Mouse (Mus musculus) liver (tissue): ENCODE data around the gene Trpm3.

Experiments used
- DNase-seq: peaks from one replicate; pipeline ENCODE4 v3.0.0-alpha.2; 2020; ENCODE audit warnings: mixed read lengths

Gene Trpm3

DNA sequence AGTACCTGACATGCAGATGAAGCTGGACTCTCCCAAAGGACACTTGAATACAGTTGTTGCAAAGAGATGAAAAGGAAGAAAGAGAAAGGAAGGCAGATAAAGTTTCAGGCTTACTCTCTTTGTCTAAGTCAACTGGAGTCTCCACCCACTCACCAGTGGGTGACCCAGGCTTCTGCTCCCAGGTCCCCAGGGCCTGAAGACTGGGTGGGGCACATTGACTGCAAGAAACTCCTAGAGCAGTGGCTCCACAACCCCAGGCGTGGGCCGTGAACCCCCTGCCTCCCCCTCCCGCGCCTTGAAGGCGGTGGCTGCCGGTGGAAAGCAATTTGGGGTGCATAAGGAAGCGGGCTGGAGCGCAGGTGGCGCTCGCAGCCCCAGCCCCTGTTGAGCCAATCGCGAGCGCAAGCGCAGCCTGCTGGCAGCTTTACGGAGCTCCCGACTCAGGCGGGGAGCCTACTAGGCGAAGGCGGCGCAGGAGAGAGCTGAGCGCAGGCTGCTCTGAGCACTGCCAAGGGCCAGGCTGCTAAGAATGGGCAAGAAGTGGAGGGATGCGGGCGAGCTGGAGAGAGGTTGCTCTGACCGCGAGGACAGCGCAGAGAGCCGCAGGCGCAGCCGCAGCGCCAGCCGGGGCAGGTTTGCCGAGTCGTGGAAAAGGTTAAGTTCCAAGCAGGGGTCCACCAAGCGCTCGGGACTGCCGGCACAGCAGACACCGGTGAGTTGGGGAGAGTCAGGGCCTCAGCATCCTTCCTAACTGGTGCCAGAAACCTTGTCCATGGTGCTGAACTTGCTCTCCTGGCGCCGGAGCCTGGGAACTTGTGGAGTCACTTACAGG is at the start of gene Trpm3:
Gene Trpm3, plus strand, starts transcription at position 457 of the 832 bp plus-strand sequence.
- DNase-seq: peak; percentile 64

- DNase-seq: no peak
Measured at GRCm38 (mm10) chr19:22100582-22100981, 38.3 kb upstream of the Trpm3 start.

GRCm38 (mm10) chr19:22103865-22104264 is 35.0 kb upstream of the Trpm3 start:
- no peak for DNase-seq

DNA sequence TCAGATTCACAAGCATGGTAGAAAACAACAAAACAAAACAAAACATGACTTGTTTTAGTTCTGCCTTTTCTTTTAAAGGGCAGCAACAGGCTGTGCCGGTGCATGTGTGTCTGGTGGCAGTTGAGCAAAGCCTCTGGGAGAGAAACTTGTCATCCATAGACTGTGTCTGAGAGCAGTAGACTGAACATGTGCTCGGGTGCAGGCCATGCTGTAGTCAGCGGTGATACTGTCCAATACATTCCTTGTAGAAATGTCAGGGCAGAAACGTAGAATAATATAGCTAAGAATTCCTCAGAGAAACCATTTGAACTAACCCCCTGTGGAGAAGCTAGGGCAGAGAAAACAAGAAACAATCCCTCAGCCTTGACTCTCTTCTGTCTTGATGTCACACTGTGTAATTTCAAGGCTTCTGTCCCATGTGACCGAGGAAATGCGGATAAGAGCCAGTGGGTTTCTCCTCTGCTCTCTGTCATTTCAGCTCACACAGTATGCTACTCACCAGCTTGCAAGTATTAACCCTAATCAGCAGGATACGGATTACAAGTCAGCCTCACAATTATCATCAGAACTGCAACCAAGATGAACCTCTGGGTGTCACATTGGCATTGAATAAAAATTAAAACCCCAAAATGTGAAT is 33.9 kb upstream of the Trpm3 start:
- DNase-seq: no peak

- DNase-seq: no peak
Measured at GRCm38 (mm10) chr19:22105648-22106047, 33.2 kb upstream of the Trpm3 start.

DNA sequence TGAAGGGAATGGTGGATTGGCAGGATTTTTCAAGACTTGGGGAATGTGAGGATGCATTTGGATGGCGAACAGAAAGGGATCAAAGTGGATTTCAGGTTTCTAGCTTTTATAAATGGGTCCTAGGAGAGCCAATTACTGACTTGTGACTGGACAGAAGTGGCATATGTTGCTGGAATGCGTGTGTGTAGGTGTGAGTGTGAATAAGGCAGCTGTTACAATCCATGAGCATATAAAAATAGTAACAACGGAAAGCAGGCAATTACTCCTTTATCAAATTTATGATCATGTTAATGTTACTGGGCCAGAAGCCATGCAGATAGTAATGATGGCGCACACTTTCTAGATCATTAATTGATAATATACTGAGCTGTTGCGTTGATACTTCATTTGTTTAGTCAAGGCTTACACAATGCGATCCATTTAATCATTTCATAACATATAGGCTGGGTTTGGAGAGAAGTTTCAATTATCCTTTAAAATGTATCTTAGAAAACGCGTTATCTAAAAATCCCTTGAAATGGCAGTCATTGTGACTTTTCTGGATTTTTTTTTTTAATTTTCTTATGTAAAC is 29.9 kb upstream of the Trpm3 start:
- no peak for DNase-seq

- DNase-seq: no peak
Measured at GRCm38 (mm10) chr19:22120976-22121375, 17.9 kb upstream of the Trpm3 start.

- no peak for DNase-seq
Measured at GRCm38 (mm10) chr19:22121631-22122030, 17.2 kb upstream of the Trpm3 start.

DNA sequence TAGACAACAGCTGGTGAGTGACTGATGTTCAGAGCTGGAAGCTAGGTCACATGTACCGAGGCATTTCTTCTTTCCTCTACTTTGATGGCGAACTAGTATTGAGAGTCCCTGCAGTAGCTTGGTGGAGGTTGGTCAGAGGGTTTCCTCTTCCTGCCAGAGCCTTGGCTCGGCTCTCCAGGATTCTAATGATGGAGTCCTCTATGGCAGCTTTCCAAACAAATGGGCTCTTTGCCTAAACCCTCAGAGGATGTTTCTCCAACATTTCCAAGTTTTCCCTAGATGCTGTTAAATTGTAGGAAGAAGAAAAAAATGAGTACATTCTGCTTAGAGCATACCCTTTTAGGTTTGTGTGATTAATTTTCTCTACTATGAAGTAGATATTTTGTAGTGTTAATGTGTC is 6.2 kb upstream of the Trpm3 start:
- no peak for DNase-seq

GRCm38 (mm10) chr19:22178549-22178948 is 39.7 kb downstream of the Trpm3 start:
- no peak for DNase-seq

DNA sequence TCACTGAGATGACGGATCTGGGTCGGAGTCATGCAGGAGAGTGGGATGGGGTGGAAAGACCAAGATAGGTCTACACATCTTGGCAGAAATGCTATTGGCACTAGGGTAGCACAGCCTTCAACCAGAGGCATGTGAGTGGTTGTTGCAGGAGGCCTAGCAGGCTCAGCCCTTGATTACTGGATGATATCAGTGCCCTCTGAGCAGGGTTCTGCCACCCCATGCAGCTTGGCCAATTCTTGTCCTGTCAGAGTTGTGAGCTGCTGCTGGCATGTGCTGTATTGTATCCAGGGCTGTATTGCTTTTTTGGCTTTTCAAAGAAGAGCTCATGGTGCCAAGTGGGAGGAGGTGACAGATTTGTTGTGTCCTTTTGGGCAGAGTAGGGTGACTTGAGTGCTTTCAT is 40.2 kb downstream of the Trpm3 start:
- no peak for DNase-seq

DNA sequence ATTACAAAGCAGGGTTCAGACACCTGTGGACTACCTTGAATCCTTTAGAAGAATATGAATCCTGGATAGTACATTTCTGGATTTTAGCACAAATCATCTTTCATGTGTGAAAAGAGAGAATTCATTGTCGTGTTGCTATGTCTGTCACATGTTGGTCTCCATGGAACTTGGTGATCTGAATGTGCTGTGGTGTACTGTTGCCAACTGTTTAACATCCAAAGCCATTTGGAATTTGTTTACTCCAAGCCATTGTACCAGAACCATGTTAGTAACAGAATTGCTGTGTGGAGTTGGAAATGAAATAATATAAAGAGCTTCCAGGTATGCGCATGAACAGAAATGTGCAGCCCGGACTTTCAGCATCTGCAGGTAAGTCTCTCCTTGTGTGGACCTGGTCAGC is 41.3 kb downstream of the Trpm3 start:
- DNase-seq: no peak

GRCm38 (mm10) chr19:22189716-22190115 is 50.9 kb downstream of the Trpm3 start:
- no peak for DNase-seq

DNA sequence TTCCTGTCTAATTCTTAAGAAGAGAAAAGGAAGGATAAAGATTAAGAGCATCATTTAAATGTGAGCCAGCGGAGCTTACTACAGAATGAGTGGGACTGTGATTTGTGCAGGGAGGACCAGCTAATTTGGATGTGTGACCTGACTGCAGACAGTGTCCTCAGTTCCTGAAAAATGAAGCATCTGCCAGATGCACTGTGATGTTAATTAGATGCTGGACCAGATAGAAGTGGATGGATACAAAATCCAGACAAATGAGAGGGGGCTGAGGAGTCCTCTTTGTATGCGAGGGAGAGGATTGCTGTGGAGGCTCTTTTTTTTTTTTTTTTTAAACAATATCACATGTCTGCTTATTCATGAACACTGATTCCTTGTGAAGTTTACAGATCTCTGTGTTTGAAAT is 83.7 kb downstream of the Trpm3 start:
- no peak for DNase-seq

GRCm38 (mm10) chr19:22234187-22234586 is 95.3 kb downstream of the Trpm3 start:
- DNase-seq: no peak

GRCm38 (mm10) chr19:22249076-22249475 is 110.2 kb downstream of the Trpm3 start:
- DNase-seq: no peak

DNA sequence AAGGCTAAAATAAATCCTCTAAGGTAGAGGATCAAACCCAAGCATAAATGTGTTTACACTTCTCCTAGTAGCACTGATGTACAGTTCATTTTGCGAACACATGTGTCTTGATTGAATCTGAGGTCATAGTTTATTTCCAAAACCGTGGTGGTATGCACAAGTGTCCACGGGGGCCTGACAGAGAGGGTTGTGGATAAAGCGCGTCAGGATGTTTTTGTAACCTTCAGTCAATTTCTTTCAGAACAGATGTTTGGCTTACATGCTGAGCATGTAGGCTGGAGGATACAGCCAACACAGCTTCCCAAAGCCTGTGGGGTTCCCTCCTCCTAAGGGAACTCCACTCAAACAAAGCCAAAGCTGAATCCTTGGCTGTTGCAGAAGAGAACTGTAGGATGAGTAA is 134.1 kb downstream of the Trpm3 start:
- no peak for DNase-seq

DNA sequence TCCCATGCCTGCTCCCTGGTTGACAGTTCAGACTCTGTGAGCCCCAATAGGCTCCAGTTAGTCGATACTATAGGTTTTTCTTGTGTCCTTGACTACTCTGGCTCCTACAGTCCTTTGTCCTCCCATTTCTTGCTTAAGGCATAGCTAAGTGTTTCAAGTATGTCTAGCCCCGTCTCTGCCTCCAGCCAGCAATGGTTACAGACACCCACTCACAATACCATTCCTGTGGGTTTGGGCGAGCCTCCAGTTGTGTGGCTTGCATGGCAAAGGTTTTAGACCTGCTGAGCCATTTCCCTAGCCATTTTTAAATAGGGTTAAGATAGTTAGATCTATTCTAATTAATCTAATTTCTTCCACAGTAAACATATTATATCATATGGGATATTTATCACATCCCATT is 145.8 kb downstream of the Trpm3 start:
- no peak for DNase-seq

- no peak for DNase-seq
Measured at GRCm38 (mm10) chr19:22292671-22293070, 153.8 kb downstream of the Trpm3 start.

GRCm38 (mm10) chr19:22300906-22301305 is 162.1 kb downstream of the Trpm3 start:
- no peak for DNase-seq

GRCm38 (mm10) chr19:22303021-22303951 is 164.4 kb downstream of the Trpm3 start:
- no peak for DNase-seq

GRCm38 (mm10) chr19:22303952-22304655 is 165.3 kb downstream of the Trpm3 start:
- DNase-seq: peak; percentile 81
